Mouse (Mus musculus) MEL (cell line): ENCODE results near the gene Rock2.

Experiments
- CTCF ChIP-seq, 3 experiments: IDR thresholded peaks in 2 of 3; conservative IDR thresholded peaks in 1 of 3; 2 replicates each; pipeline ENCODE4 v1.5.1; 2011 to 2012; ENCODE audit warnings: low read length in 3 of 3, low read depth in 2 of 3, mild to moderate bottlenecking in 2 of 3, improper control_type of control experiment in 1 of 3, inconsistent platforms in 1 of 3, mixed read lengths in 1 of 3, moderate library complexity in 1 of 3; ENCODE audit not compliant: control insufficient read depth in 1 of 3, insufficient read depth in 1 of 3, poor library complexity in 1 of 3, severe bottlenecking in 1 of 3
- GATA1 ChIP-seq: IDR thresholded peaks from 2 replicates; pipeline ENCODE4 v1.6.1; 2011; ENCODE audit warnings: low read depth, low read length, improper control_type of control experiment
- HCFC1 ChIP-seq: IDR thresholded peaks from 2 replicates; pipeline ENCODE4 v1.6.1; 2012; ENCODE audit warnings: low read depth, mild to moderate bottlenecking, inconsistent platforms, low read length, improper control_type of control experiment, moderate library complexity
- POLR2A ChIP-seq, 2 experiments: IDR thresholded peaks; 2 replicates each; pipeline ENCODE4 v1.6.1; 2011 to 2012; ENCODE audit warnings: low read length in 2 of 2, mild to moderate bottlenecking in 2 of 2, control low read depth in 1 of 2, improper control_type of control experiment in 1 of 2, low read depth in 1 of 2, moderate library complexity in 1 of 2; ENCODE audit not compliant: control insufficient read depth in 1 of 2, insufficient read depth in 1 of 2, poor library complexity in 1 of 2
- ZKSCAN1 ChIP-seq: IDR thresholded peaks from 2 replicates; pipeline ENCODE4 v1.6.1; 2012; ENCODE audit warnings: low read depth, mild to moderate bottlenecking, inconsistent platforms, low read length, improper control_type of control experiment, moderate library complexity

GRCm38 (mm10) chr12:17035128-17035527 is 140.4 kb downstream of the Rock2 start:
- no peak for TF ChIP-seq GATA1
- no peak for TF ChIP-seq ZKSCAN1
- peak in 1 of 2 experiments; percentile 39; a peak in 2 of 4 replicates for TF ChIP-seq POLR2A (IDR thresholded peaks at IDR 0.05; ENCODE audit: control insufficient read depth in 1 of 2, insufficient read depth in 1 of 2, low read depth in 1 of 2, low read length in 2 of 2, poor library complexity in 1 of 2)
- TF ChIP-seq HCFC1 = peak; percentile 31; the same call in 1 of the 2 replicates
- peak; percentile 79 to 93 (median 90) for TF ChIP-seq CTCF (IDR thresholded peaks at IDR 0.05 in 2 of 3, conservative IDR thresholded peaks at IDR 0.05 in 1 of 3; ENCODE audit: control insufficient read depth in 1 of 3, insufficient read depth in 1 of 3, low read depth in 2 of 3, low read length in 3 of 3, poor library complexity in 1 of 3, severe bottlenecking in 1 of 3)
